Comparison of ENCODE assay signal across 18 mouse cellular contexts in the genomic region with DNA sequence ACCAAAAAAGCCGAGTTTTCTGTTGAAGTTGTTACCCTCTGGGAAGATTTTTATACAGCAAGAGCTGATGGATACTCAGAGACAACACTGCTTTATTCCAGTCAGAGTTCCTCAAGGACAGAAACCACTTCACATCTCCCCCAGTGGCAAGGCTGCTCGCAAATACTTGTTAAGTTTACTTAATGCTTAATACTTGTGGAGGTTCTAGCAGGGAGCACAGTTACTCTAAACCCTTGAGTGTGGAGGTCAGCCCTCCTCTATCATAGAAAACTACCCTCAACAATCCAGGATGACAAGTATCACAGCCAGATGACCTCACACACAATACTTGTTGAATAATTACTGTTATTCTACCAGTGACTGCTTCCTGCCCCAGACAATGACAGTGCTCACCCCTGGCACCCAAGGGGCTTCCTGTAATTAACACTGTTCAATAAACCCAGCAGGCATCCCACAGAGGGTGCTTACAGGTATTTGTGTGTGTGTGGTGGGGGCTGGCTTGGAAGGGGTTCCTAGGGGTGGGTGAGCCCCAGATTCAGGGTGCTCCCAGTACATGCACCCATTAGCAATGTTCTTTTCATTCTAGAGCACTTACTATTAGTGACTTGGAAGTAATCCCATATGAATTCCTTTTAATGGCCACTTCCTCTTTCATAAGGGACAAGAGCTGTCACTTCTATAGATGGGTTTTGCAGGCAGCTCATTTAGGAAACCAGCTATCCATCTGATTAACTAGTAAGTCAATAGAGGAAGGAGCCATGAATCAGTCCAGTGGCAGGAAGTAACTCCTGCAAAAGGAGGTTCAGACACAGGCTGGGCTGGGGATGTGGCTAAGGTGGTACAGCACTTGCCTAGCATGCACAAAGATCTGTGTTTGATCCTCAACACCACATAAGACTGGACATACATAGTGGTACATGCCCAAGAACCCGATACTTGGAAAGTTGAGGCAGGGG. TPM values are rescaled to one million over a fixed set of nuclear protein-coding genes. Genes with fewer than 3 reads are reported as not detected.
A peak's percentile ranks its signal among the peaks of the same experiment; 100 is the strongest.
DNase-seq lines count a peak whose midpoint lies in the region; ATAC-seq and TF ChIP-seq lines count a peak whose summit lies in the region.
"Had no signal": no experiment of that assay in that cellular context is flagged by ENCODE, and none has a peak within 500 bp of the region (broad histone marks: within the 10 kb centered on the region; RNA-seq: fewer than 3 reads in every experiment).

No protein-coding gene starts in this region.

- no peak overlapping the region for H3K4me3 ChIP-seq in heart, embryonic 14.5 days (ENCODE audit: control insufficient read depth in 1 of 2, insufficient read depth in 1 of 2, low read depth in 1 of 2, low read length in 2 of 2)
- H3K4me3 ChIP-seq in liver, postnatal 0 days (ENCODE audit: low read depth, low read length), result no peak overlapping the region
- H3K4me3 ChIP-seq in liver, embryonic 12.5 days, result no peak overlapping the region
- H3K4me3 ChIP-seq: embryonic facial prominence, embryonic 13.5 days; limb, embryonic 13.5 days; midbrain, embryonic 13.5 days had no signal

- no peaks in the 10 kb centered on the region for H3K27me3 ChIP-seq in heart, embryonic 14.5 days (ENCODE audit: control insufficient read depth, insufficient read depth, low read length)
- H3K27me3 ChIP-seq in liver, postnatal 0 days (ENCODE audit: insufficient read depth, low read length), result no peaks in the 10 kb centered on the region
- no peaks in the 10 kb centered on the region for H3K27me3 ChIP-seq in liver, embryonic 12.5 days (replicated peaks)
- H3K27me3 ChIP-seq: embryonic facial prominence, embryonic 13.5 days; midbrain, embryonic 13.5 days had no signal

- H3K27ac ChIP-seq in heart, embryonic 14.5 days (replicated peaks in 1 of 2; ENCODE audit: control insufficient read depth in 1 of 2, insufficient read depth in 1 of 2, low read depth in 2 of 2, low read length in 2 of 2), result peak overlapping the region; percentile 10 to 29; a peak in 1 of 4 replicates
- H3K27ac ChIP-seq in liver, postnatal 0 days (ENCODE audit: low read depth), result peak overlapping the region; percentile 39; the same call in 1 of the 2 replicates
- no peak overlapping the region for H3K27ac ChIP-seq in liver, embryonic 12.5 days
- H3K27ac ChIP-seq: embryonic facial prominence, embryonic 13.5 days; hindbrain, postnatal 0 days; limb, embryonic 13.5 days; midbrain, embryonic 13.5 days had no signal

- ATAC-seq in heart, embryonic 14.5 days (ENCODE audit: insufficient number of reproducible peaks, insufficient read depth, low FRiP score, low read depth), result no peak
- no peak for ATAC-seq in liver, postnatal 0 days
- ATAC-seq in liver, embryonic 12.5 days, result no peak
- ATAC-seq in common myeloid progenitor, adult 5-6 weeks (replicated peaks; ENCODE audit: low read depth, poor library complexity, severe bottlenecking), result peak; percentile 73
- no peak for ATAC-seq in frontal cortex, adult (ENCODE audit: low TSS enrichment)
- ATAC-seq: forebrain, embryonic 16.5 days; hindbrain, postnatal 0 days; midbrain, embryonic 13.5 days had no signal

- TF ChIP-seq CTCF in liver, postnatal 0 days (IDR thresholded peaks at IDR 0.05; ENCODE audit: low read depth), result no peak

- 64% methylated on average over 3 of the region's 3 CpGs for WGBS in heart, embryonic 14.5 days
- 60% methylated on average over 3 of the region's 3 CpGs for WGBS in liver, postnatal 0 days (ENCODE audit: insufficient replicate concordance)
- 55% methylated on average over 3 of the region's 3 CpGs for WGBS in liver, embryonic 12.5 days (ENCODE audit: insufficient replicate concordance)

- TF ChIP-seq EP300 in liver, postnatal 0 days (IDR thresholded peaks at IDR 0.05; ENCODE audit: low read depth), result no peak

- H3K9me3 ChIP-seq in heart, embryonic 14.5 days (ENCODE audit: control insufficient read depth, low read length), result no peaks in the 10 kb centered on the region
- no peaks in the 10 kb centered on the region for H3K9me3 ChIP-seq in liver, postnatal 0 days (ENCODE audit: low read length)
- no peaks in the 10 kb centered on the region for H3K9me3 ChIP-seq in liver, embryonic 12.5 days (replicated peaks)
- H3K9me3 ChIP-seq: embryonic facial prominence, embryonic 13.5 days; midbrain, embryonic 13.5 days had no signal

- intact Hi-C loops in heart, postnatal 14 days (cut with DNase I), result no loop called here

- DNase-seq in heart, postnatal 14 days, result no peak
- no peak for DNase-seq in liver, postnatal 0 days
- DNase-seq in lung, postnatal 36 days, result peak; percentile 47
- DNase-seq in cerebellum, adult 18-20 months, result no peak
- DNase-seq: adrenal gland, postnatal 36 days; cerebellum, adult 9-10 months; kidney, adult 8-10 months; retina, postnatal 1 day; thymus, adult 2 months had no signal

- 0 out of 2 replicates have a peak overlapping the region, but pooled peaks have one; percentile 2 for H3K9ac ChIP-seq in heart, embryonic 14.5 days (ENCODE audit: low read length)
- H3K9ac ChIP-seq in liver, postnatal 0 days (replicated peaks), result no peak overlapping the region
- no peak overlapping the region for H3K9ac ChIP-seq in liver, embryonic 12.5 days
- H3K9ac ChIP-seq: embryonic facial prominence, embryonic 13.5 days; limb, embryonic 13.5 days; midbrain, embryonic 13.5 days had no signal

- peaks cover 4 to 17% of the 10 kb centered on the region in 2 experiments; a peak in 3 of 4 replicates for H3K4me1 ChIP-seq in heart, embryonic 14.5 days (ENCODE audit: control insufficient read depth in 2 of 2, insufficient read depth in 2 of 2, low read length in 2 of 2)
- H3K4me1 ChIP-seq in liver, postnatal 0 days (ENCODE audit: insufficient read depth), result no peaks in the 10 kb centered on the region
- no peaks in the 10 kb centered on the region for H3K4me1 ChIP-seq in liver, embryonic 12.5 days
- H3K4me1 ChIP-seq: embryonic facial prominence, embryonic 13.5 days; midbrain, embryonic 13.5 days had no signal

- H3K36me3 ChIP-seq in heart, embryonic 14.5 days (ENCODE audit: control insufficient read depth, insufficient read depth, low read length), result no peaks in the 10 kb centered on the region
- H3K36me3 ChIP-seq in liver, postnatal 0 days (replicated peaks; ENCODE audit: insufficient read depth, low read length), result no peaks in the 10 kb centered on the region
- no peaks in the 10 kb centered on the region for H3K36me3 ChIP-seq in liver, embryonic 12.5 days
- H3K36me3 ChIP-seq: embryonic facial prominence, embryonic 13.5 days; limb, embryonic 13.5 days; midbrain, embryonic 13.5 days had no signal

- H3K4me2 ChIP-seq in heart, embryonic 14.5 days (ENCODE audit: low read length), result no peak overlapping the region
- no peak overlapping the region for H3K4me2 ChIP-seq in liver, postnatal 0 days (ENCODE audit: low read depth, low read length)
- H3K4me2 ChIP-seq in liver, embryonic 12.5 days, result no peak overlapping the region
- H3K4me2 ChIP-seq: embryonic facial prominence, embryonic 13.5 days; midbrain, embryonic 13.5 days had no signal

RNA-seq across cellular contexts. Expression of gene Emp2, which starts 13.3 kb away (rescaled TPM):
- polyA plus RNA-seq in heart, embryonic 14.5 days (2014; fragmentation: Nextera tagmentation; extraction: Ambion mirVana), result 35.9 and 37.2 TPM in 2 replicates
- total RNA-seq in heart, postnatal 14 days (2021), result 10 to 100 TPM; 40.6 to 46.0 TPM
- polyA plus RNA-seq in liver, postnatal 0 days (2015; fragmentation: Nextera tagmentation; extraction: Ambion mirVana), result 1.2 and 1.5 TPM in 2 replicates
- polyA plus RNA-seq in liver, embryonic 12.5 days (2016; fragmentation: Nextera tagmentation; extraction: Ambion mirVana), result 5.4 and 5.7 TPM in 2 replicates
- total RNA-seq in common myeloid progenitor, adult 5-6 weeks (2017), result not detected in 2 replicates
